In genomic region chr5:104047200-104048105, GRCm38 (mm10) we compare ENCODE assay signal across 1 mouse cellular context.
A peak's percentile ranks its signal among the peaks of the same experiment; 100 is the strongest.
TF ChIP-seq lines count a peak whose summit lies in the region.

No protein-coding gene starts in this region.

TF ChIP-seq in MEL, 35 proteins besides CTCF, POLR2A, EP300 and RAD21 (continued from another document):
- TF ChIP-seq ZKSCAN1 (IDR thresholded peaks at IDR 0.05; ENCODE audit: low read depth, low read length) (no peak), ZMIZ1 (IDR thresholded peaks at IDR 0.05; ENCODE audit: low read depth, low read length) (peak; percentile 18; the same call in 1 of the 2 replicates), TAL1 (IDR thresholded peaks at IDR 0.05; ENCODE audit: low read length) (no peak), GABPA (IDR thresholded peaks at IDR 0.05; ENCODE audit: low read depth, low read length) (no peak), E2F4 (IDR thresholded peaks at IDR 0.05; ENCODE audit: borderline replicate concordance, low read depth, low read length) (no peak), USF1 (IDR thresholded peaks at IDR 0.05; ENCODE audit: low read depth, low read length) (no peak), MAFK (IDR thresholded peaks at IDR 0.05; ENCODE audit: borderline replicate concordance, low read depth, low read length) (no peak), TBP (IDR thresholded peaks at IDR 0.05; ENCODE audit: low read depth, low read length) (peak; percentile 32; the same call in 1 of the 2 replicates), KAT2A (conservative IDR thresholded peaks at IDR 0.05; ENCODE audit: low read depth, low read length) (no peak), JUND (IDR thresholded peaks at IDR 0.05; ENCODE audit: low read depth, low read length) (no peak), MAZ (IDR thresholded peaks at IDR 0.05; ENCODE audit: low read depth, low read length) (no peak), CHD2 (IDR thresholded peaks at IDR 0.05; ENCODE audit: low read length) (no peak), SIN3A (IDR thresholded peaks at IDR 0.05; ENCODE audit: low read length) (peak; percentile 54; the same call in 1 of the 2 replicates), TCF12 (IDR thresholded peaks at IDR 0.05; ENCODE audit: low read depth, low read length) (no peak), POLR2AphosphoS2 (IDR thresholded peaks at IDR 0.05; ENCODE audit: low read length) (no peak), MEF2A (IDR thresholded peaks at IDR 0.05; ENCODE audit: extremely low read depth, insufficient replicate concordance, low read depth, low read length, poor library complexity, severe bottlenecking) (no peak), SMC3 (IDR thresholded peaks at IDR 0.05; ENCODE audit: low read depth, low read length) (no peak), POLR2AphosphoS5 (IDR thresholded peaks at IDR 0.05; ENCODE audit: borderline replicate concordance, low read depth, low read length) (no peak), BHLHE40 (IDR thresholded peaks at IDR 0.05; ENCODE audit: borderline replicate concordance, low read depth, low read length) (no peak), HCFC1 (IDR thresholded peaks at IDR 0.05; ENCODE audit: low read depth, low read length) (no peak; the same call in 1 of the 2 replicates), ETS1 (IDR thresholded peaks at IDR 0.05; ENCODE audit: low read depth, low read length) (no peak), MYC (IDR thresholded peaks at IDR 0.05; ENCODE audit: low read depth, low read length) (peak; percentile 52; the same call in 1 of the 2 replicates), RCOR1 (IDR thresholded peaks at IDR 0.05; ENCODE audit: low read depth, low read length) (no peak)
